Mouse (Mus musculus) C2C12 (cell line): ENCODE results near the gene Mus81. TPM values are rescaled to one million over a fixed set of nuclear protein-coding genes. Genes with fewer than 3 reads are reported as not detected.

Experiments used
- H3K27me3 ChIP-seq: one replicate; pipeline ENCODE4 v1.6.1; 2011; ENCODE audit not compliant: control insufficient read depth, insufficient read depth, insufficient read length
- H3K36me3 ChIP-seq: one replicate; pipeline ENCODE4 v1.6.1; 2011; ENCODE audit not compliant: control insufficient read depth, insufficient read depth
- H3K4me3 ChIP-seq: one replicate; pipeline ENCODE4 v1.5.1; 2011; ENCODE audit warnings: mild to moderate bottlenecking, control low read depth; ENCODE audit not compliant: poor library complexity, insufficient read depth, severe bottlenecking
- H3K79me2 ChIP-seq: one replicate; pipeline ENCODE4 v1.6.1; 2011; ENCODE audit not compliant: control insufficient read depth, insufficient read depth
- H3K79me3 ChIP-seq: one replicate; pipeline ENCODE4 v1.6.1; 2011; ENCODE audit warnings: low read depth, control low read depth
- H3ac ChIP-seq: one replicate; pipeline ENCODE3; 2011; ENCODE audit warnings: low read depth; ENCODE audit not compliant: control insufficient read depth, insufficient read length
- CEBPB ChIP-seq: IDR thresholded peaks from one replicate; pipeline ENCODE4 v1.6.1; 2011; ENCODE audit warnings: low read depth, mild to moderate bottlenecking, control low read depth, moderate library complexity
- CTCF ChIP-seq: IDR thresholded peaks from one replicate; pipeline ENCODE4 v1.5.1; 2011; ENCODE audit not compliant: control insufficient read depth, insufficient read depth, insufficient read length
- FOSL1 ChIP-seq: IDR thresholded peaks from one replicate; pipeline ENCODE4 v1.8.0; 2011; ENCODE audit warnings: mild to moderate bottlenecking, low read length; ENCODE audit not compliant: poor library complexity, insufficient read depth, severe bottlenecking
- MAX ChIP-seq: IDR thresholded peaks from one replicate; pipeline ENCODE4 v1.6.1; 2011; ENCODE audit warnings: mild to moderate bottlenecking, control low read depth
- MYOD1 ChIP-seq: IDR thresholded peaks from one replicate; pipeline ENCODE4 v1.6.1; 2011; ENCODE audit warnings: low read depth; ENCODE audit not compliant: control insufficient read depth, insufficient read length
- MYOG ChIP-seq: IDR thresholded peaks from one replicate; pipeline ENCODE4 v1.6.1; 2011; ENCODE audit not compliant: control insufficient read depth, insufficient read length; ENCODE audit errors: extremely low read depth
- USF1 ChIP-seq: IDR thresholded peaks from one replicate; pipeline ENCODE4 v1.6.1; 2011; ENCODE audit warnings: low read depth, mild to moderate bottlenecking, control low read depth, moderate library complexity
- polyA plus RNA-seq: library from polyadenylated mRNA; unstranded; fragments of >200 nt; fragmentation: generic; extraction: Trizol; gene quantifications from one replicate; pipeline ENCODE4 v1.2.1, GENCODE M21; 2012; ENCODE audit warnings: missing spikeins

The Mus81 gene
- polyA plus RNA-seq, 1 experiment: 50.3 TPM

DNA sequence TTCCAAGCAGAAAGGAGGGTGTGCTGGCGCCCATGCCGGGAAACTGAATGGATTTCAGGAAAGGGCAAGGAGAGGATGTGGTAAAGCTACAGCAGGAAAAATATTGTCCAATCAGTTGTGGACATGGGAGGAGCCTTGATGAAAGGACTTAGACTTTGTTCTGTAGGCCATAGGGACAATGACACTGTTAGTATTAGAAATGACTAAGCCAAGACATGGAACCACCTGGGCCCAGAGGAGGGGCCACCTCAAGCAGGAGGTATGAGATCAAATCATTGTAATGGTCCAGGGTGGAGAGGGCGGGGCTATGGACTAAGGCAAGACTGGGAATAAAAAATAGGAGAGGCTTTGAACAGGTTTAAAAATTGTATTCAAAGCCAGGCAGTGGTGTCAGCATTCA lies 30.5 kb upstream of the Mus81 start:
- H3K36me3 ChIP-seq: no peaks in the 10 kb centered on the region
- H3ac ChIP-seq: no peak overlapping the region
- no peak overlapping the region for H3K4me3 ChIP-seq
- H3K27me3 ChIP-seq: no peaks in the 10 kb centered on the region
- H3K79me2 ChIP-seq: no peaks in the 10 kb centered on the region
- H3K79me3 ChIP-seq: no peaks in the 10 kb centered on the region
- TF ChIP-seq MYOG (no peak), MYOD1 (no peak), MAX (no peak), USF1 (no peak), CEBPB (no peak), FOSL1 (no peak), CTCF (no peak)

DNA sequence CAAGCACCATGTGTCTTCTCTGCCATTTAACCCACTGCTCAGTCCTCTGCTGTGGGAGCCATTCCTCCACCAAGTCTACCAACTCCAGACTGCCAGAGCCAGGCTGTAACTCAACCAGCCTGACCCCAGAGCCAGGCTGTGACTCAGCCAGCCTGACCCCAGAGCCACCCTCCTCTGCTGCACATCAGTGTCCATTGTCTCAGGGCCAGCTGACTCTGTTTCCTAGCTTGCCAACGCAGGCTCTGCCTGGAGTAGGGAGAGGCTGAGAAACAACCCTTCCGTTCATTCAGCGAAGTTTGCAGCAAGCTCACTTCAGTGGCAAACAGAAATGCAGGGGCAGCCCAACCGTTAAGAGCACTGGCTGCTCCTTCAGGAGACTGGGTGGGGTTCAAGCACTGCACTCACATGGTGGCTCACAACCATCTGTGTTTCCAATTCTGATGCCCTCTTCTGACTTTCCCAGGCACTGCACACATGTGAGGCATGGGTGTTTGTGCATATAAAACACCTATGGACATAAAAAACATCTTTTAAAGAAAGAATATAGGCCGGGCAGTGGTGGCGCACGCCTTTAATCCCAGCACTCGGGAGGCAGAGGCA lies 28.8 kb upstream of the Mus81 start:
- Histone ChIP-seq H3K79me2 (no peaks in the 10 kb centered on the region), H3K4me3 (no peak overlapping the region), H3ac (no peak overlapping the region), H3K36me3 (no peaks in the 10 kb centered on the region), H3K79me3 (no peaks in the 10 kb centered on the region), H3K27me3 (no peaks in the 10 kb centered on the region)
- no peak for TF ChIP-seq FOSL1
- TF ChIP-seq MAX: no peak
- TF ChIP-seq MYOD1: no peak
- no peak for TF ChIP-seq CEBPB
- TF ChIP-seq MYOG: no peak
- no peak for TF ChIP-seq CTCF
- no peak for TF ChIP-seq USF1

DNA sequence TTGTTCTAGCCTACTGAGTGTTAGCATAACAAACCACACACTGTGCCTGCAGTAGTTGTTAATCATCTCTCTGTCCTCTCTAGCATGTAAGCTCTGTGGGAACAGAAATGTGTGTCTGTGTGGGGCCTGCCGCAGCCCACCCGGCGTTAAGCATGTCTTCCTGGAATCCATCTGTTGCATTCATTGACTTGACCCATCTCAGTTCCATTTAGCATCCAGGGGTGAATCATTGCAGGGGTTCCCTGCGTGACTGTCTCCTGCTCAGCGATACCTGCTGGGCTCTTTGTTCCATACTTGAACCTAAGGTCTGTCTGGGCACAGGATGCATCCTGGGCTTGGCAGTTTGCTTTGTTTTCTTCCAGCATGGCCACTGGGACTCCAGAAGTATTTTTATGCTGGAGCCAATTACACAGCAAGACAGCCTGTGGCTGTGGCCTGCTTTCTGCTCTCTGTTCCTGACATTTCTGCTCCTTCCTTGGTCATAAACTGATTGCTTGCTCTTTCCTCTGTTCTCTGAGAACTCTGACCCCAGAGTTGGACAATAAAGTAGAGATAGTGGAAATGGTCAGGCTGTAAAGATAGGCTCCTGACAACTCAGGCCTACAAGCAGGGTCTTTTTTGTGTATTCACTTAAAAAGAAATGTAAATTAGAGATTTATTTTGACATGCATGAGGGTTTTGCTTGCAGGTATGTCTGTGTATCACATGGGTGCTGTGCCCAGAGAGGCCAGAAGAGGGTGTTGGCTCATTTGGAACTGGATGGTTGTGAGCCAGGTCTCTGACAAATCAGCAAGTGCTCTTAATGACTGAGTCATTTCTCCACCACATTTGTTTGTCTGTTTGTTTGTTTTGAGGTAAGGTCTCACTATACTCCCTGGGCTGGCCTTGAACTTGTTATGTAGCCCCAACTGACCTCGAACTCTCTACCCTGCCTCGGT lies 27.9 kb upstream of the Mus81 start:
- no peak overlapping the region for H3K4me3 ChIP-seq

DNA sequence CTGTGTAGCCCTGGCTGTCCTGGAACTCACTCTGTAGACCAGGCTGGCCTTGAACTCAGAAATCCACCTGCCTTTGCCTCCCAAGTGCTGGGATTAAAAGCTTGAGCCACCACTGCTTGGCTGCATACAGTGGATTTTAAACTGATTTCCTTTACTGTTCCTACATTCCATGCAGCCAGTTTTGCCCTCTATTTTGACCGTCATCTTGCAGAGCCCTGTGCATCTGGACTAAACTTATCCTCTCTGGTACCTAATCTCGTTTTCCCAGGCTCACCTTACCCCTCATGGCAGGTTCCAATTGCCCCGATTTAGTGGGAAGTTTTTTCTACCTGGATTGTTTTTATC lies 24.8 kb upstream of the Mus81 start:
- TF ChIP-seq FOSL1: no peak
- TF ChIP-seq MYOG: no peak
- no peak for TF ChIP-seq MYOD1
- no peak for TF ChIP-seq CTCF
- no peak for TF ChIP-seq MAX
- TF ChIP-seq CEBPB: no peak
- TF ChIP-seq USF1: no peak
- Histone ChIP-seq H3K79me2 (no peaks in the 10 kb centered on the region), H3K36me3 (no peaks in the 10 kb centered on the region), H3K4me3 (no peak overlapping the region), H3K27me3 (no peaks in the 10 kb centered on the region), H3K79me3 (no peaks in the 10 kb centered on the region), H3ac (no peak overlapping the region)

More for the DNA sequence above, 27.9 kb upstream of the Mus81 start:
- Histone ChIP-seq H3K79me3 (no peaks in the 10 kb centered on the region), H3K27me3 (no peaks in the 10 kb centered on the region), H3K79me2 (no peaks in the 10 kb centered on the region), H3ac (no peak overlapping the region), H3K36me3 (no peaks in the 10 kb centered on the region)
- TF ChIP-seq USF1 (no peak), FOSL1 (no peak), MAX (no peak), MYOD1 (no peak), CTCF (no peak), CEBPB (no peak), MYOG (no peak)

DNA sequence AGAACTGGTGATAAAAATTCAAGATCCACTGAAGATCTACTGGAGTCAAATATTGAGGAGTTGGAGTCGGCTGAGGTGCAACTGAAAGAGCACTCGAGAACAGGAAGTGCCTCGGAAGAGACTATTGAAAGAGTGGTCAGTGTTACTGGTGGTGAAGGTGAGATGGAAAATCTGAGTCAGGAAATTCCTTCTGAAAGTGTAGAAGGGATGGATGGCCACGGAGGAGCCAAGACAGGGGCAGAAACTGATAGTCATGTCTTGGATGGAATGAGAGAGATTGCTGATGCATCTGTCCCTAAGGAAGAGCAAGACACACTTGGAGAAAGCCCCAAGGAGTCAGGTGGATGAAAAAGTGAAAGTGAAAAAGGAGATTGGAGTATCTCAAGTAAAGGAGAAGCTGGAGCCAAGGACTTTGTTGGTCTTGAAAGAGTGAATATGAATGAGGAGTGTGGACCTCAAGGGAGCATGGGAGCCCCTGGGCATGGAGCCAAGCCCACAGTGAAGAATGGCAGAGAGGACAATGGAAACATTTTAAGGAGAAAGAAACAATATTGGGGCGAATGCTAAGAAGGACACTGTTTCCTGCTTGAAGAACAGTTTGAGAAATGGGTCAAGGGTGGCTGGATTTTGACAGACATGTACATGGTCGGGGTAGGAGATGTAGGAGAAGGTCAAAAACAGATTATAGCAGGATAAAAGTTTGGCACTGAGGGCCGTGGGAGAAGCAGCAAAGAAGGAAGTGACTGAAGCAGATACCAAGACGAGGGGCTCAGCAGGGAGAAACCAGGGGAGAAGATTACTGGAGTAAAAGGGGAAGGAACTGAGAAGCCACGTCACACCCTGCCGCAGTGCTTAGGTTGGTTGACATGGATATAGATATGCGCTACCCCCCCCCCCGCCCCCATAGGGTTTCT lies 24.1 kb upstream of the Mus81 start:
- Histone ChIP-seq H3K36me3 (no peaks in the 10 kb centered on the region), H3K4me3 (no peak overlapping the region), H3K27me3 (no peaks in the 10 kb centered on the region), H3ac (no peak overlapping the region), H3K79me2 (no peaks in the 10 kb centered on the region), H3K79me3 (no peaks in the 10 kb centered on the region)
- no peak for TF ChIP-seq MYOD1
- TF ChIP-seq MYOG: no peak
- no peak for TF ChIP-seq CTCF
- no peak for TF ChIP-seq MAX
- no peak for TF ChIP-seq USF1
- TF ChIP-seq FOSL1: no peak
- no peak for TF ChIP-seq CEBPB
